Mouse (Mus musculus): Measurements from ENCODE around the gene Ppp2r5a.
"Not testable (repeated sequence)": the region's sequence is repeated elsewhere in the genome, so short reads cannot be mapped to it uniquely, and the experiment has no call there.

The Ppp2r5a gene

DNA sequence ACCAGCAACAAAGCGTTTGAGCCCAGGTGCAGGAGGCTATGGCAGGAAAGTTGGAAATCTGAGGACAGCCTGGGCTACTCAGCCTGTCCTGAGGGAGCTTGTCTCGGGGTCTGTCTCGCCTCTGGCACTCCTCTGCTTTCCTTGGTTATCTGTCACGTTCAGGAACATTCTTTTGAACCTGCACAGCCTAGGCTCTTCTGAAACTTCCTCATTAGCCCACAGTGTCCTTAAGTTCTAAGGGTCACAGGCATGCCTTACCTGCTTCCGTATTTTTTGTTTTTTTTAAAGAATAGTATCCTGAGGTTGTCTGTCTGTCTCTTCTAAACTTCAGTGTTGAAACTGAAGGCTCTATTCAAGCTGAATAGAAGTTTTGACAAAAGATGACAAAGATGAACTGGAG is at the start of gene Ppp2r5a:
Gene Ppp2r5a, minus strand, starts transcription at position 199 of the 400 bp plus-strand sequence.
- ATAC-seq (ENCODE audit: low TSS enrichment), result no peak

GRCm38 (mm10) chr1:191450614-191451013 is 47.5 kb upstream of the Ppp2r5a start:
- ATAC-seq (ENCODE audit: low TSS enrichment), result no peak

DNA sequence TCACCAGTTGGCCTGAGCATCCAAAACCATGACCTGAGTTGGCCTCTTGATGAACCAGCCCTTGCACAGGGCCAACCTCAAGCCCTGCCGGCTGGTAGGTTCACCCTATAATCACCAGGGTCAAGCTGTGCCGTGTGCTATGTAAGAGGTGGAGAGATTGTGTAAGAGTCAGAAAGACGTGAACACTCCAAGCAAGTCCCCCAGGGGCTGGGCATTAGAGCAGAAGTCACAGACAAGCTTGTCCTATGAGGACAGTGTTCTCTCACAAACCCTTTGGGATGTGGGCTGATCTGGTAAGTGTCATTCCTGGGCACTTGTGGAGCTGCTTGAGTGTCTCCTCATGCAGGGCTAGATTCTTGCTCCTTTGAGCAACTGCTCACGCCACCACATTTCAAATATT is 46.5 kb upstream of the Ppp2r5a start:
- no peak for ATAC-seq (ENCODE audit: low TSS enrichment)

GRCm38 (mm10) chr1:191447391-191448016 is 44.4 kb upstream of the Ppp2r5a start:
- no peak for ATAC-seq (ENCODE audit: low TSS enrichment)

GRCm38 (mm10) chr1:191446307-191446706 is 43.2 kb upstream of the Ppp2r5a start:
- ATAC-seq (ENCODE audit: low TSS enrichment), result no peak

DNA sequence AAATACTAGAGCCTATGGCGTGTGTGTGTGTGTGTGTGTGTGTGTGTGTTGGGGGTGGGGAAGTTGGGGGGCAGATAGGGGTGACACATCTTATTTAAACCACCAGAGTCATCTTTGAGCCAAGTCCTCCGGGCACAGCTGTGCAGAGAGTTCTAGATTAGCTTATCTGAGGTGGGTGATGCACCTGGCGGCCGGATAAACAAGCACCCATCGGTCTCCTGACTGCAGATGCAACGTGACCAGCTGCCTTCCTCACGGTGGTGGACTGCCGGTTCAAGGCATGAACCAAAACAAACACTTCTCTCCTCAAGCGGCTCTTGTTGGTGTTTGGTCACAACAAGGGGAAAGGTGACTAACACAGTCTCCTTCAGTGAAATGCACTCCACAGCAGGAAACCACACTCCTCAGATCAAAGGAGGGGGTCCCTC is 42.8 kb upstream of the Ppp2r5a start:
- no peak for ATAC-seq (ENCODE audit: low TSS enrichment)

- no peak for ATAC-seq (ENCODE audit: low TSS enrichment)
These were observed 42.3 kb upstream of the Ppp2r5a start for GRCm38 (mm10) chr1:191445401-191445800.

GRCm38 (mm10) chr1:191444467-191444866 is 41.4 kb upstream of the Ppp2r5a start:
- no peak for ATAC-seq (ENCODE audit: low TSS enrichment)

DNA sequence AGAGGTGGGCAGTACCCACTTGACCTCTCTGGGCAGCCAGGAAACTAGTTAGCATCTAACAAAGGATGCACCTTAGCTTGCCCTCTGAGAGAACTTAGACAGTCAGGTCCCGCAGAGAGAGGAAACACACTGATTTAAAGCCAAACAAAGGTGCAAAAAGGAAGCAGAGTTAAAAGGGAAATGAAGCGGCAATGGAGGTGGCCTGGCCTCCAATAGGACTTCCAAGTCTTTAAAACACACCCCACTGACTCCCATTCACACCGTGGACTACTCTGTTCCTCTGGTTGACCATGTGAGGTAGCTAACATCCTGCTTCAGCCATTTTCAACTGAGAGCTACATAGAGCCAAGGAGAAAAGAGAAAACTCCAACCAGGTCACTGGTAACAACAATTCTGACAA is 35.9 kb upstream of the Ppp2r5a start:
- ATAC-seq (ENCODE audit: low TSS enrichment), result no peak

DNA sequence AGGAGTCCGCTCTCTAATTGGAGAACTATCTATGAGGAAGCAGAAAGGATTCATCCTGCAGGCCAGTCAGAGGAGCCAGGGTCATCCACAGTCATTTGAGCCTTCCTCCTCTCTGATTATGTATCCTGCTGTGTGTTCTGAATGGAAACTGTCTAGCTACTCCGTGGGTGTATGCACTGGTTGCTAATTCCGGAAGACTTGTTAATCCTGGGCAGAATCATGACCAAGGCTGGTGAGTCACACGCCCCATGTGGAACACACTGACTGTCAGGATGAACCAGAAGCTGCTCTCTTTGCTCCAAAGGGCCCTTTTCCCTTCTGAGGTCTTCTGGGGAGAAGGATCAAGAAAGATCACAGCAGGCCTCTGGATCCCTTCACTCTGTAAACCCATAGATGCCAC is 35.5 kb upstream of the Ppp2r5a start:
- ATAC-seq (ENCODE audit: low TSS enrichment), result peak; percentile 80

- ATAC-seq (ENCODE audit: low TSS enrichment), result no peak
These were observed 33.6 kb upstream of the Ppp2r5a start for GRCm38 (mm10) chr1:191436647-191437046.

DNA sequence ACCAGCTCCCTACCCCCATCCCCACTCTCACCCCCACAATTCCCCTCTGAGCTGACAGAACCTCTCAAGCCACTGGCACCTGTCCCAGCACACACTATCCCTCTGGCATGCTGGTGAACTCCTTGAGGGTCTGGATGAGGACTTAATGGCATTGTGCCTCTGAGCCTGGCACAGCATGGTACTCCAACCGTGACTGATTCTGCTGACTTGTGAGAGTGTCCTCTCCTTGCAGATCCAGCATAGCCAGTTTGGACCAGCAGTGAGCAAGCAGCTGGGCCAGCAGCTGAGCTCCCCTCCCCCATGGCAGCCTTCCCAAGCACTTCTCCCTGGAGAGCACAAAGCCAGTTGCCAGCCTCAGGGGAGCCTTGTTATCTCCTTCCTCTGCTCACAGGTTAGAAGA is 32.3 kb upstream of the Ppp2r5a start:
- ATAC-seq (ENCODE audit: low TSS enrichment), result peak; percentile 46

DNA sequence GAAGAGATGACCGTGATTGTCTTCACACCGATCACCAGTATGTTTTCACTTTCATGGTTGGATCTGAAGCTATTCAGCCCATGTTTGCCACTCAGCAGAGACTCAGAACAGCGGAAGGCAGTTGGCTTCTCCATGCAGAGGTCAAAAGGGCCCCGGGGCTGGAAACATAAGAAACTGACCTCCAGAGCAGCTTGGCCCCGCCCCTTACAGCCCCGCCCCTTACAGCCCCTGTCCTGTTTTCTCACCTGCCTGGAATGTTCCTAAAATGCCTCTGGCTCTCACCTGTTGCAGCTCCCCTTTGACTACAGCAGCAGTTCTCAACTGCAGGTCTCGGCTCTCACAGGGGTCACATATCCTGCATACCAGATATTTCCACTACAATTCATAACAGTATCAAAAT is 29.5 kb upstream of the Ppp2r5a start:
- no peak for ATAC-seq (ENCODE audit: low TSS enrichment)

DNA sequence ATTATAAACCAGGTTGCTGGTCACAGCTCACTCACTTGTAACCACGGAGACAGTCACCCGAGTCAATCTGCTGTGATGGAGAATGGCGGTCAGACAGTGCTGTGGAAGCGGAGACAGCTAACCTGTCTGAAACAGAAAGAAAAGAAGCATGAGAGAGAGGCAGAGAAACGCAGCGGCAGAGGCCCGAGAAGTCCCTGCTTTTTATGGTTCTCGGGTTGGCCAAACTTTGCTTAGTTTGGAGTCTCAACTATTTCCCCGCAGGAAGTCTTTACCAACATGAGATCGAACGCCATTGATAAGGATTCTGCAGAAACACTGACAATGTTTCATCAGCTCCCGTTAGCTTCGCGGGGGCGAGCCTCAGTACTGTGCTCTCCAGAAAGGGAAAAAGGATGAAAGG is 29.0 kb upstream of the Ppp2r5a start:
- no peak for ATAC-seq (ENCODE audit: low TSS enrichment)

DNA sequence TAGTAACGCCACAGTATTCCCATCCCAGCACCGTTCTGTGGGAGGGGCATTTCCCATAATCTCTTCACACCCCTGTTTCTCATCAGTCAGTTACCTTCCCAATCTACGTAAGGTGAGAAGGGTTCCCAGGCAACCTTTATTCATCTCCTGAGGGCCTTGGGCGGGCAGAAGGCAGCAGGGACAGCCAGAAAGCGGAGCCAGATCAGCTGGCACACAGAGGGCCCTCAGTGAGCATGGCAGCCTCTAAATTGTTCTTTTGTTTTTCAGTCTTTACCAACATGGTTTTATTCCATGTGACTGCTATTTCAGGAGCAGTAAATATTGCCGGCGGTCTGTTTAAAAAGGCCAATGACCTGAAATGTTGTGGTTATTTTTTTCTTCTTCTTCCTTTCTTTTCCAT is 27.0 kb upstream of the Ppp2r5a start:
- ATAC-seq (ENCODE audit: low TSS enrichment), result no peak

DNA sequence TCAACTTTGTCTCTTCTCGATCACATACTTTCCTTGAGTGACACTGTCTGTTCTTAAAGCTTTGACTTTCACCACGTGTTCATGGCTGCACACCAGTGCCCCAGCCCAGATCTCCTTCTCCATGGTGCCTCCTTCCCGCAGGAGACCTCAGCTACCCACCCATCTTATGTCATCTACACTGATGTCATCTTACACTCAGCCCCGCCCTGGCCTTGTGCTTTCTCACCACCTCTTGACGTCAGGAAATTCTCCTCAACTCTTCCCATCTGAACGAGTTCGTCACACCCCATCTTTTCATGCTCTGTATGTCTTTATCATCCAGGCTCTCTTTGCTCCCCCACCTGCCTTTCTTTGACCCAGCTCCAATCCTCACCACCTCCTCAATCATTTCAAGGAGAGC is 22.8 kb upstream of the Ppp2r5a start:
- peak; percentile 28; the same call in 1 of the 2 replicates for ATAC-seq (ENCODE audit: low TSS enrichment)

DNA sequence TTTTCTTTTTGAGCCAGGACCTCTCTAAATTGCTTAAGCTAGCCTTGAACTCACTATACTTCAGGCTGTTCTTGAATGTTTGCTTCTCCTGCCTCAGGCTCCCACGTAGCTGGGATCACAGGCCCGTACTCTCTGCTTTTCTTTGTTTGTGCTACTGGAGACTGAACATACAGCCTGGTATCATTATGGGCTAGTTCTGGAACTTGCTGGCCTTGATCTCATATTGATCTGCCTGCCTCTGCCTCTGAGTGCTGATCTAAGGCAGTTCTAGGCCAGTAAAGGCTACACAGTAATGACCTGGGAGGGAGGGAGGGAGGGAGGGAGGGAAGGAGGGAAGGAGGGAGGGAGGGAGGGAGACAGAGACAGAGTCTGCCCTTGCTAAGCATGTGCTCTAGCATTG is 20.1 kb upstream of the Ppp2r5a start:
- ATAC-seq (ENCODE audit: low TSS enrichment), result no peak

DNA sequence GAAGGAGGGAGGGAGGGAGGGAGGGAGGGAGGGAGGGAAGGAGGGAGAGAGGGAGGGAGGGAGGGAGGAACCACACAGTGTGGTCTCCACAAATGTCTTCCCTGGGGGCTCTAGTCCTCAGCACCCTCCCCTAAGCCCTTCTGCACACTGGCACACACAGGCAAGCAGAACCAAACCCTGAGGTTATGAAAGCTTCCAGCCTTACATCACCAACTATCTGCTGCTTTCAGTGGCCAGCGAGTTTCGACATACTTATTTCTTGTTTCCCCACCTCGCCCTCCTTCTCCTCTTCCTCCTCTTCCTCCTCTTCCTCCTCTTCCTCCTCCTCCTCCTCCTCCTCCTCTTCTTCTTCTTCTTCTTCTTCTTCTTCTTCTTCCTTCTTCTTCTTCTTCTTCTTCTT is 19.6 kb upstream of the Ppp2r5a start:
- ATAC-seq (ENCODE audit: low TSS enrichment), result not testable (repeated sequence)

GRCm38 (mm10) chr1:191422164-191422563 is 19.1 kb upstream of the Ppp2r5a start:
- no peak for ATAC-seq (ENCODE audit: low TSS enrichment)

- no peak for ATAC-seq (ENCODE audit: low TSS enrichment)
These were observed 18.4 kb upstream of the Ppp2r5a start for GRCm38 (mm10) chr1:191421426-191421999.

DNA sequence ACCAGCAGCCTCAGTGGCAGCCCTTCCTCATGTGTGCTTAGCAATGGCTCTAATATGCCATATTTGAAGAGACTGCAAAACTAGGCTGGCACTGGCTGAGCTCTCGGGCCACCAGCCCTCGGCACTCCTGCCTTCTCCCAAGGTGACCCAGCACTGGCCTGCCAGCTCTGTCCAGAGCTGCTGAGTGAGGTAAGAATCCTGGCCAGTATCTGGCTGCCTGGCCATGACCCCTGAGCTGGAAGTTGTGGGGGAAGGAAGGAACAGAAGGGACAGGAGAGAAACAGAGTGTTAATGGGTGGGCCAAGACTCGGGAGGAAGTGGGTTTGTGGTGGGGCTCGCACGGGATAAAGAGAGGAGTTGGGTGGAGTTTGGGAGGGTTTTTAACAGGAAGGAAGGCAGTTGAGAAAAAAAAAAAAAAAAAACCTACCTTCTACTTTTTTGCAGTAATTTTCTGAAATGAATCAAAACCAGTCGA is 17.9 kb upstream of the Ppp2r5a start:
- ATAC-seq (ENCODE audit: low TSS enrichment), result no peak

GRCm38 (mm10) chr1:191419991-191420751 is 17.1 kb upstream of the Ppp2r5a start:
- no peak for ATAC-seq (ENCODE audit: low TSS enrichment)

DNA sequence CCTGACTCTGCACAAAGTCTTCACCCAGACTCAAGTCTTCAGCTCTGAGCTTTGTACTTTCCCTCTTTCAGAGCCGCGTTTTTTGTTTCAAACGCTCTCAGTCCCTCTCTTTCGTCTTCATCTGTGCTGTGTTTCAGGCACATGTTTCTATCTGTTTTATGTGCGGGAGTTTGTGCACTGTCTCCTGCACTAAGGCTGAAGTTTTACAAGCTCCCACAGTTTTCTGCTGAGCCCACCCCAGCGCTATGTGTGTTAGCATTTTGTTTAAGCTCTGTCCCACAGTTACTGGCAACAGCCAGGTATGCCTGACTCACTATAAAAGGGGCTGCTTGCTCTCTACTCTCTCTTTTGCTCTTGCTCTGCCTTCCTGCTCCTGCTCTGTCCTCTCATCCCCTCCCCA is 16.3 kb upstream of the Ppp2r5a start:
- no peak for ATAC-seq (ENCODE audit: low TSS enrichment)
